Mouse (Mus musculus): Measurements from ENCODE around the gene Pla2g1b.
"Not testable (repeated sequence)": the region's sequence is repeated elsewhere in the genome, so short reads cannot be mapped to it uniquely, and the experiment has no call there.

Gene Pla2g1b

GRCm38 (mm10) chr5:115484996-115485395 is 18.9 kb downstream of the Pla2g1b start:
- DNase-seq (ENCODE audit: low spot score): no peak

DNA sequence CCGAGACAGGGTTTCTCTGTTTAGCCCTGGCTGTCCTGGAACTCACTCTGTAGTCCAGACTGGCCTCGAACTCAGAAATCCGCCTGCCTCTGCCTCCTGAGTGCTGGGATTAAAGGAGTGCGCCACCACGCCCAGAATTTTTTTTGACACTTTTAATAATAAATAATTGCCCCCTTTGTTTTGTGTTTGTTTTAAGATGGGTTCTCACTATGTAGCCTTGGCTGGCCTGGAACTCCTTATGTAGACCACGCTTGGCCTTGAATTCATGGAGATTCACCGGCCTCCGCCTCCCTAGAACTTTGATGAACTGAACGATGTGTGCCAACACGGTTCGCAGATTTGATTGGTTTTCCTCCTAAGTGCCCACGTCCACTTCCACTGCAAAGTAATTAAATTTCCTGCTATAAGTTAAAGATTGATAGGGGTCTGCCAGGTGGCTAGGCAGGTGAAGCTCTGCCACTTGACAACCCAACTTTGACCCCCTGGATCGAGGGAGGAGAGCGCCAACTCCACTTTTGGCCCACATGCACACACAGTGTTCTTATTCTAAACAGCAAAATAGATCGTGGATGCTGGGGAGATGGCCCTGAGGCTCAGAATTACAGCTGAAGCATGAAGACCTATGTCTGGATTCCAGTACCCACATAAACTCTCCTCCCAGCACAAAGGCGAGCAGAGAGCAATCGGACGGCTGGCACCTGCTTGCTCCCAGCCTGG is 19.6 kb downstream of the Pla2g1b start:
- no peak for DNase-seq (ENCODE audit: low spot score)

- DNase-seq (ENCODE audit: low spot score): no peak
Measured at GRCm38 (mm10) chr5:115486726-115487125, 20.7 kb downstream of the Pla2g1b start.

GRCm38 (mm10) chr5:115487353-115487752 is 21.3 kb downstream of the Pla2g1b start:
- no peak for DNase-seq (ENCODE audit: low spot score)

- DNase-seq (ENCODE audit: low spot score): no peak
Measured at GRCm38 (mm10) chr5:115487942-115488580, 22.0 kb downstream of the Pla2g1b start.

DNA sequence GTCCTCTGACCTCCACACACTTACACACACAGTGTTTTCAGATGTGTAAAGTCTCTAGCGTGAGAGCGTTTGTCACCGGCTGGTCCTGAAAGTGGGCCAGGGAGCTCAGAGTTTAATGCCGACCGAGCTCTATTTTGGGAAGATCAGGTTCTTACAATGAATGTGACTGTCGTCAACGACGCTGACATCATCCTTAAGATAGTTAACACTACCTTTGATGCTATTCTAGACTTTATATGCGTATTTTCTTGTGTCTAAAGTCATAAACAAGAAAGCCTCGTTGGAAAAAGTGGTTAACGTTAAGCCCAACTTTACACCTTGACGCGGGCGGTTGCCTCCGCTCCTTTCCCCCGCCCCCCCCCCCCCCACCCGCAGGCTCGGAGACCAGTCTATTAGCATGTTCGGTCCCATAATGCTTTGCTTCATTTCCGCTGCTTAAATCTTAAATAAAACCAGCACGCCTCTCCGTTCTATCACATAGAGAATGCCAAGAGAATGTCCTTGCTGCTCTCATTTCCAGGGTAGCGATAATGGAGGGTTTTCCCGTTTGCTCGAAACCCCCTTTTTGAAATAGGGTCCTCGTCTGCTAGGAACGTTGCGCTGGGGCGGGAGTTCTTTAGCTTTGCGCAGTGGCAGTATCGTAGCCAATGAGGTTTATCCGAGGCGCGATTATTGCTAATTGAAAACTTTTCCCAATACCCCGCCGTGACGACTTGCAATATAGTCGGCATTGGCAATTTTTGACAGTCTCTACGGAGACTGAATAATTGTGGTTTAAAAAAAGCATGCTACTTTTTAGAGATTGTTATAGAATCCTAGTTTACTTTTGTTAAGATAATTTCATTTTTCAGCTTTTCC is 23.0 kb downstream of the Pla2g1b start:
- peak; percentile 92 for DNase-seq (ENCODE audit: low spot score)

DNA sequence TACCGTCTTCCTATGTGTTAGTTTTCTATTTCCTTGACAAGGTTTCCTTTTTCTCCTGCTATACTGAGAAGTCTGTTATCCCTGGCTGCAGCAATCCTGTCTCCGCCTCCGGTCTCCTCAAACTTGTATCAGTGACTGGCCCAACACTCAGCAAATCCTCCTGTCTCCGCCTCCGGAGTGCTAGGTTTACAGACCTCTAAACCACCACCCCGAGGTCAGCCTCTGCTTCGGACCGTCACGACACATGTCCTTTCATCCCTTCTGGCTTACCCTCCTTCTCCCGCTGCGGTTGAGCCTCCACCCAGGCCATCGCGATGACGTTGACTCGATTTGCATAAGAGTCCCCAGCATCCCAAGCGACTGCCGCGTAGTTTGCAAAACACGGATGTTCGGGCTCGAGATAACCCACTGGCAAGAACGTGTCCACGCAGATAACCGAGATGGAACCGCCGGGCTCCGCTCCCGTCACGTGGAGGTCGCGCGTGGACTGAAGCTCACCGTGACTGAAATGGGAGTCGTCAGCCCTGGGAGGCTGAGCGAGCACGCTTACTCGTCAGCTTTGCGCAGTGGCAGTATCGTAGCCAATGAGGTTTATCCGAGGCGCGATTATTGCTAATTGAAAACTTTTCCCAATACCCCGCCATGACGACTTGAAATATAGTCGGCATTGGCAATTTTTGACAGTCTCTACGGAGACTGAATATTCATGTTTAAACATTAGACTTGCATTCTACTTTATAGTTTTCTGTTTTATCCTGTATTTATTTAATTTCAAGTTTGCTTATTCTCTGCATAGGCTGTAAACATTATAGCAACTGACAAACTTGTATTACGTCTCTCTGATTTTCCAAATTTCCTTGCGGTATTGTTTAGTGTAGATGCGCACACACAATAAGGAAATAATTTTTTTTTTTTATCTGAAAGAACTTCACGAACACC is 23.9 kb downstream of the Pla2g1b start:
- DNase-seq (ENCODE audit: low spot score): peak; percentile 92

DNA sequence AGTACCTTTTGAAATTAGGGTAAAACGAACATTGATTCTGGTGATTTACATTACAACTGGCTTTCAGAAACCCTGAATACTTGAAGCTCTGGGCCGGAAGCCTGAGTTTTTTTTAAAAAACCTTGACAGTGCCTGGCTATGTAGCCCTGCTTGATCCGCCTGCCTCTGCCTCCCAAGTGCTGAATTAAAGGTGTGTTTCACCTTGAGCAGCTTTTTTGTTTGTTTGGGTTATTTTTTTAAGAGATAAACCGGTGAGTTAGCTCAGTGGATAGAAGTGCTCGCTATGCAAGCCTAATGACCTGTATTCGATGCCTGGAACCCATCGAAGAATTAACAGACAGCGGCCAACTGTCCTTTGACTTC is 24.6 kb downstream of the Pla2g1b start:
- DNase-seq (ENCODE audit: low spot score): no peak

- peak; percentile 34 for DNase-seq (ENCODE audit: low spot score)
Measured at GRCm38 (mm10) chr5:115491076-115491475, 25.0 kb downstream of the Pla2g1b start.

- peak; percentile 52 for DNase-seq (ENCODE audit: low spot score)
Measured at GRCm38 (mm10) chr5:115491771-115492322, 25.8 kb downstream of the Pla2g1b start.

- no peak for DNase-seq (ENCODE audit: low spot score)
Measured at GRCm38 (mm10) chr5:115492711-115493335, 26.8 kb downstream of the Pla2g1b start.

GRCm38 (mm10) chr5:115493441-115493840 is 27.4 kb downstream of the Pla2g1b start:
- DNase-seq (ENCODE audit: low spot score): no peak

DNA sequence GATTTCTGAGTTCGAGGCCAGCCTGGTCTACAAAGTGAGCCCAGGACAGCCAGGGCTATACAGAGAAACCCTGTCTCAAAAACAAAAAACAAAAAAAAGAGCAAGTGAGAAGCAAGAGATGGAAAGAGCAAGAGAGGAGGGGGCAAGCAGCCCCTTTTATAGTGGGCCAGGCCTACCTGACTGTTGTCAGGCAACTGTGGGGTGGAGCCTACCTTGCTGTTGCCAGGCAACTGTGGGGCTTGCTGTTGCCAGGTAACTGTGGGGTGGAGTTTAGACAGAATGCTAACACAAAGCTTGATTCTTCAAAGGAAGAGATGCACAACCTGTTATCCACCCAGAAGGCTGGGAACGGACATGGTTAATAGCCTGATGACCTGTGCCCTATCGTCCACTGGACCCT is 29.6 kb downstream of the Pla2g1b start:
- not testable (repeated sequence) for DNase-seq (ENCODE audit: low spot score)

- no peak for DNase-seq (ENCODE audit: low spot score)
Measured at GRCm38 (mm10) chr5:115497033-115497432, 31.0 kb downstream of the Pla2g1b start.

- no peak for DNase-seq (ENCODE audit: low spot score)
Measured at GRCm38 (mm10) chr5:115498307-115499240, 32.5 kb downstream of the Pla2g1b start.

DNA sequence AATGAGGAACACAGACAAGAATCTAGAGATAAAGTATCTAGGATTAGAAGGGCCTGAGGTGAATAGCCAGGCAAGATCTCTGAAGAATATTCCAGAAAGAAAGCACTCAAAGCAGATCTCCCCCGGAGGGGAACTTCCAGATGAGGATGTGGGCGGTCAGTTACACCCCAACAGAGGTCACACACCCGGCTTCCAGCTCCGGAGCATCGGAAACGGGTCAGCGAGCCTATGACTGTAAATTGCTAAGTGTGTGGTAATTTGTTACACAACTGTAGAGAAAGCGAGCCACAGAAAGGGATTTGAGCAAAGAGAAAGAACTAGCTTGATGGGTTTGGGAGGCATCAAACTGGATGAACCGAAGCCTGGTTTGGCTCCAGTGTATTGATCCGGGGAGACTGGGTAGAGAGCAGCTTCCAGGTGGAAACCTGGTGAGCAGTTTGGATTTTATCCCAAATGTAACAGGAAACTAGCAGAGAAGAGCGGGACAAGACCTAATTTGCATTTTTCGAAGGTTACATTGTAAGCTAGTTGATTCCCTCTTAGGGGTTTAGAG is 34.4 kb downstream of the Pla2g1b start:
- DNase-seq (ENCODE audit: low spot score): no peak

DNA sequence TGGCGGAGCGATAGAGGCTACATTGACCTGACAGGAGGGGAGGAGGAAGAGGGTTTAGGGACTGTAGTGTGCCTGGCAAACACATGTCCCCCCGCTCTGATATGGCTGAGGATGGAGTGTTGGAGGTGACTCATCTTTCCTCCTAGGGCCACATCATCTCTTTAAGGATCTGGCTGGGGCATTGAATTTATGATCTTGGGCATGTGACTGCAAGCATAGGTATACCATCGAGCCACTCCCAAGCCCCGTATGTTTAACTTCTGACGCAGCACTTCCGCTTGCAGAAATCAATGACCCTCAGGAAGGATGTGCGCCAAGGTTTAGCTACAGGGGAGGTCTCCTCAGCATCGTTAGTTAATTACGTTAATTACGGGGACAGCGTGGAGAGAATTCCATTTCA is 37.0 kb downstream of the Pla2g1b start:
- DNase-seq (ENCODE audit: low spot score): no peak

DNA sequence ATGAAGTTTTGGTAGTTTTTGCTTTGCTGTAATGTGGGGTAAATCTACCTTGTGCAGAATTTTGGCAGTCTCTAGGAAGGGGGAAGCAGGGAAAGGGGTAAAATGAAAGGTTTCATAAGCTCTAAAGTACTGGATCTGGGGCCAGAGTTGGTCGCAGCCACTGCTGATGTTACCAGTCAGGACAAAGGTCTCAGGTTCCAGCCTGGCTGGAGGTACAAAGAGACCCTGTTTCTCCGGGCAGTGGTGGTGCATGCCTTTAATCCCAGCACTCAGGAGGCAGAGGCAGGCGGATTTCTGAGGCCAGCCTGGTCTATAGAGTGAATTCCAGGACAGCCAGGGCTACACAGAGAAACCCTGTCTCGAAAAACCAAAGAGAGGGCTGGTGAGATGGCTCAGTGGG is 39.6 kb downstream of the Pla2g1b start:
- DNase-seq (ENCODE audit: low spot score): not testable (repeated sequence)

GRCm38 (mm10) chr5:115506454-115507201 is 40.6 kb downstream of the Pla2g1b start, which contains the start of gene Pxn:
Pxn (plus strand) TSS chr5:115506676.
- DNase-seq (ENCODE audit: low spot score): peak; percentile 95
